Mouse (Mus musculus): ENCODE results near the gene Dnali1.

Gene Dnali1

DNA sequence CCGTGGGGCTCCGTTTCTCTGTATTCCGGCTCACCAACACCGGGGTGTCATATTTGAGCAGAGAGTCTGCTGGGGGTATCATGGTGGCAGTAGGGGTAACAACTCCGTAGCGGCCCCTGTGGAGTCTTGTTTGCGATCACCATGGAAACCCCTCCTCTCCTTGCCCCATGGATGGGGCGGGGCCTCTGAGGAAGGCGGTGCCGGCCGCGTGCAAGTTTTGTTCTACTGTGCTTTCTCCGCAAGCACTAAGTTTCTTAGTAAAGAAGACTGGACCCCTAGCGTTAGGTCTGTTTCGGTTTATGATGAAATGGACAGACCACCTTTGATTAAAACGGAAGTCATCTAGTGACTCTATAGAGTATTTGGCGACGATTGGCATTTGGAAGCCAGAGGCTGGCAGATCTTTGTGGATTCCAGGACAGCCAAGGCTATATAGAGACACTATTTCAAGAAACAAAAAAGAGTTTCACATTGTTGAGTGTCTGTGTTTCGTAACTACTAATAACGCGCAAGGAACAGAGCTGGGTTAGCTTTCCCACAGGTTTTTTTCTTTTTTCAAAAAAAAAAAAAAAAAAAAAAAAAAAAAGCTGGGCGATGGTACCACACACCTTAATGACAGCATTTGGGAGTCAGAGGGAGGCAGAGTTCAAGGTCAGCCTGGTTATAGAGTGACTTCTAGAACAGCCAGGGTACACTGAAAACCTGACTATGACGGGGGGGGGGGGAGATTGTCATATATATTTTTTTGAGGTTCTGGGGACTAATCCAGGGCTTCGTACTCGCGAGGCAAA is at the start of gene Dnali1:
TSS of gene Dnali1 (minus strand) at position 187 of the 791 bp plus-strand sequence.
- peak; percentile 64 for DNase-seq (ENCODE audit: low spot score)

DNA sequence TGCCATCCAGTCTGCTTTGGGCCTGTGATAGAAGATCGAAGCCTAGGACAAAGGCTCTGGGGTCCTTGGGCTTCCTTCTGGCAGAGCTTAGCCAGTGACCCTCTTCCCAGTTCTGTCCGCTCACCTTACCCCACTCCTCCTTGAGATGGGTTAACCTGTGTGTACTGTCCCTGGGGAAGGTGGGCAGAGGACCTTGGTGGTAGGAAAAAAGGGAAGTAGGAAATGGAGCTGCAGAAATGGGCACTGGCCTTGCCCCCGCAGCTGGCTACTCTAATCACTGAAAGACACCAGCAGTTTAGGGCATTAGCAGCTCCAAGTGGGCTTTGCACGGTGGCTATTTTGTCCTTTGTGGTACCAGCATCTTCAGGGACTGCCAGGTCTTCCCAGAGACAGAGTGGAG is 49.6 kb upstream of the Dnali1 start:
- no peak for DNase-seq (ENCODE audit: low spot score)

DNA sequence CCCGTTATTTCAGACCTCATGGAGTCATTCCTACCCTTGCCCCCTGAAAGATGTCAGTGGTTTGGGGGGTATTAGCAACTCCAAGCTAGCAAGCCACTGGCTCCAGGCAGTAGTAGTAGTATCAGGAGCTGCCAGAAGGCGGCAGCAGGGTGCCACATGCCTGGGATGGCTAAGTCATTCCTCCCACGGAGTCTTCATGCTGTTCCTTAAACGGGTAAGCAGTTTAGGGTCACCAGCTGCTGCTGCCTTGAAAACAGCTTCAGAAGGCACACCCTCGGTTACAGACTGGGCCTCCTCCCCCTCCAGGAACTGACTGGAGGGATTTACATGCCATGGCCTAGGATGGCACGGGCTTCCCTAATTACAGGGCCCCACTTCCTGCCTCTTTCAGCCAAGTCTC is 49.1 kb upstream of the Dnali1 start:
- DNase-seq (ENCODE audit: low spot score) = peak; percentile 86

DNA sequence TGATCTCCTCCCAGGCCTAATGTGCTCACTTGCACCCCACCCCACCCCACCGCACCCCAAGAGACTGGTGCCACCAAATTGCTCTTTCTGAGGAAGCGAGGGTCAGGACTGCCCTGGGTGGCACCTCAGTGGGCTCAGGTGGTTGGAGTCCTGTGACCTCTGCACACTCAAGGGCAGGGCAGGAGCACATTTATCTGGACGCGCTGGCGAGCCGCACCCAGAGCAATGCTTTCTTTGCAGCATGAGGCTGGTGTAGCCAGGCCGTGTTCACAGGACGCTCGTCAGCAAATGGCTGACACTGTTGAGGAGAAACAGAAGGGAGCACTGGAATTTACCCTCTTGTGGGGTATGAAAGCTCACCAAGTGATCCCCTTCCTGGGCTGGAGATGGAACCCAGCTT is 39.9 kb upstream of the Dnali1 start:
- no peak for DNase-seq (ENCODE audit: low spot score)

DNA sequence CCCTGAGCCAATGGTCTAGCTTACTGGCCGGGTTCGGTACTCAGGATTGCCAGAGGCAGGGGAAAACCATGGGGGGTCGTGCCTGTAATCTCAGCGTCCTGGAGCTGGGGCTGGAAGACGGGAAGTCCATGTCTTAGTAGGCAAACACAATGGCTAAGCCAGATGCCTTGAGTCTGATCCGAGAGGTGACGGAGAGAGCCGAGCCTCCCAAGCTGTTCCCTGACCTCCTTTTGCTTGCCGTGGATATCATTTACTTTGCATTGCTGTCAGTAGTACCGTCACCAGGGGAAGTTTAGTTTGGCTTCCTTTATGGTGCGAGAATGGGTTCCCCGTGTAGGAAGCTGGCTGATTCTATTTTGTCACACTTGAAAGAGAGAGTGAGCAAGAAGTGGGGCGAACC is 35.8 kb upstream of the Dnali1 start:
- no peak for DNase-seq (ENCODE audit: low spot score)

DNA sequence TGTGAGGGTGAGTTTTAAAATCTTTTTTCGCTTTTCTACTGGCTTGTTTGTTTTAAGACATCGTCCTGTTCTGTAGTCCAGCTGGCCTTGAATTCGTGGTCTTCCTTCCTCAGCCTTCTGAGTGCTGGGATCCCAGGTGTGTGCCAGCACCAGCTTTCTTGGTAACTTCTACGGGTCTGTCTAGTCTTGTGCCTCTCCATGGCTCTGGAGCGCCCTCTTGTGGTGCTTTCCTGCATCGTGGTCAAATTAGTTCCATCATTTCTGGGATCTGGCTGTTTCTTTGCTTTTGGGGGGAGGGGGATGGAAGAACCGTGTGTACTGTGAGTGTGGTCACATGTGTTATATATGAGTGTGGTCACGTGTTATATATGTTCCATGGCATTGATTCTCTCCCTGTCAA is 34.0 kb upstream of the Dnali1 start:
- peak; percentile 77 for DNase-seq (ENCODE audit: low spot score)

DNA sequence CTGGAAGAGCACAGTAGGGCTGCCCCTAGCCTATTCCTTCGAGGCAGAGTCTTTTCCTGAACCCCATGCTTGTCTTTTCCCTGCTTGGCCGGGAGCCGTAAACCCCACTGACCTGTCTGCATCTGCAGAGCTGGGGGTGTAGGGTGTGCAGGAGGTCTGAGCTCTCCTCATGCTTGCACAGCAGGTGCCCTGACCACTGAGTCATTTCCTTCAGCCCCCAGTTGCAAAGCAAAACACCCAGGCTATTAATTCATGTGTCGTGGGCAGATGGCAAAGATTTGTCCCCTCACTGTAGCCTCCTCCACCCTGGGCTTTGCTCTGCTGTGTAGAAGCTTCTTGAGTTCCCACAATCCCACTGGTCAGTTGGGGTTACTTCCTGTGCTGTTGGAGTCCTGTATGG is 31.9 kb upstream of the Dnali1 start:
- no peak for DNase-seq (ENCODE audit: low spot score)

DNA sequence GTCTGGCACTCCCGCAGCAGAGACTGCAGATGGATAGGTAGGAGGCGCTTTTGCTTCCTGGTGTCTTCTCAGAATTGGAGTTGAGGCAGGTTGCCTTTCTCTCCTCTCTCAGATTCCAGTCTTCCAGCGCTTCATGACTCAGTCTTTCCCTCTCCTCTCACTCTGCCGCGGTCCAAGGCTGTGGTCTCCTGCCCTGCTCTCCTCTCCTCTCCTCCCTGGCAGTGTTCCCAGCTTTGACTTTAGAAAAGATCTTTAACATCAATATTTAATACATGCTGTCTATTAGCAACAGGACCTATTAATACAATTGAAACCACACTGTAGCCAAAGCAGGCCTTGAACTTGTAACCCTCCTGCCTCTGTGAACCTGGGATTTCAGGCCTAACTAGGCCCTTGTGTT is 30.6 kb upstream of the Dnali1 start:
- no peak for DNase-seq (ENCODE audit: low spot score)

DNA sequence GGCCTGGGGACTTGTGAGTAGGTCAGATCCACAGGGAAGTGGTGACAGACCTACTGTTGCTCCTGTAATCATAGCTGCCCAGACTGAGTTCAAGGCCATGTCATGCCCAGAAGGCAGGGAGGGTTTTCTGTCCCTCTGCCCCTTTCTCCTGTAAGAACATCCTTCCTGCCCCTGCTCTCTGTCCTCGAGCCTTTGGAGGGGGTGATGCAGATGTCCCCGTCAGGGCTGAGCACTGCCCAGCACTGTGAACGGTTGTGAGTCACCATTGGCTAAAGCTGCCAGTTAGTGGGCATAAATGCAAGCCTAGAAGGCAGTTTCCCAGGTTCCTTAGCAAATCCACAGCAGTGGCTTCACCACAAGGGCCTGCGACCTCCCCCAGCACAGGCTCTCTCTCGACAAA is 27.5 kb upstream of the Dnali1 start:
- no peak for DNase-seq (ENCODE audit: low spot score)

DNA sequence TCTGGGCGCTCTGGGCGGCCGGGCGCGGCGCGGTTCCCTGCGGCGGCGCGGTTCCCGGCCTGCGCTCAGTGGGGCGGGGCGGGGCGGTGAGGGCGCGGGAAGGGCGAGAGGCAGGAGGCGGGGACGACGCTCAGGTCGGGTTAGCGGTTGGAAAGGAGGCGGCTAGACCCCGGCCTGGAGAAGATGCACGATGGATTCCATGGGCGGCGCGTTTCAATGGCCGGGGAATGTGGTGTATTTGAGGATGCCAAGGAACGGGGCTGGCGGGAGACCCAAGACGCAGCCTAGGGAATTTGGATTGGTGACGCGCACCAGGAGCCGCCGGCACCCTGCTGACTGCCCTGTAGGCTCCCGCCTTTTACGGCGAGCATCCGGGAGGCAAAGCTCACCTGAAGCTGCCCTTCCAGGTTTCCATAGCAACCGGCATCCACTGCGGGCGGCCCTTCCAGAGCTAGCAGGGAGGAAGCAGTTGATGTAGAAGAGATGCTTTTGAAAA is 19.9 kb upstream of the Dnali1 start:
- peak; percentile 69 for DNase-seq (ENCODE audit: low spot score)

DNA sequence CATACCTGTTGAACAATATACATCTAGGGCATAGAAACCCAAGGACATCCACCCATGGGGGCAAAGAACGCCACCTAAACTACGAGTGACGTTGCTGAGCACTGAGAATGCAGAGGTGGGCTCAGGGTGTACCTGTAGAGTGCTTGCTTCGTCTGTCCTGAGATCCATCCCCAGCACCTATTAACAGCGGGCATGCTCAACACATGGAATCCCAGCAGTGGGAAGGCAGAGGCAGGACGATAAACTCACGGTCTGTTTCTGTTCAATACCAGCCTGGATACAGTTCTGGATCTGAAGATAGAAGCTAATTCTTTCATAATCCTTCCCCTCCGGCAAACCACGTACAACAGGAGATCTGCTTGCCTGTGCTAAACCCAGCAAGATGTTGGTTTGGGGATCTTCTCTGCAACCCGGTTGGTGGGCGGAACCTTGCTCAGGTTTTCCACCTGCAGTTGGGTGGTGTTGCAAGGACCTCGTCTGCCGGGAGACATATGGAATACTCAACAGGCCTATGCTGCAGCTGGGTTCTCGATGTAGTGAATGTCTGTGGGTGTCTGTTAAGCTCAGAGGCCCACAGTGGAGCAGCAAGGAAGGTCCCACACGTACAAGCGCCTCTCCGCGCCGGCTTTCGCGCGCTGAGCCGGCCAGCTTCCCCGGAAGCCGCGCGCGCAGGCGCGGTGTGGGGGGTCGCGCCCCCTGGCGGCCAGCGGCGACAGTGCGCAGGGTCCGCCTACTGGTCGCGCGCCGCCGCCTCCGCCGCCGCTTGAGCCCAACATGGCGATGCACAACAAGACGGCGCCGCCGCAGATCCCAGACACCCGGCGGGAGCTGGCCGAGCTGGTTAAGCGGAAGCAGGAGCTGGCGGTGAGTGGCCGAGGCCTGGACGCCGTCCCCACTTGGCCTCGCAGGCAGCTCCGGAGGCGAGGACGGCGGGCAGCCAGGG is 19.2 kb upstream of the Dnali1 start, which contains the start of gene Meaf6:
TSS of gene Meaf6 (plus strand) at position 732 of the 943 bp plus-strand sequence.
- DNase-seq (ENCODE audit: low spot score) = peak; percentile 91

DNA sequence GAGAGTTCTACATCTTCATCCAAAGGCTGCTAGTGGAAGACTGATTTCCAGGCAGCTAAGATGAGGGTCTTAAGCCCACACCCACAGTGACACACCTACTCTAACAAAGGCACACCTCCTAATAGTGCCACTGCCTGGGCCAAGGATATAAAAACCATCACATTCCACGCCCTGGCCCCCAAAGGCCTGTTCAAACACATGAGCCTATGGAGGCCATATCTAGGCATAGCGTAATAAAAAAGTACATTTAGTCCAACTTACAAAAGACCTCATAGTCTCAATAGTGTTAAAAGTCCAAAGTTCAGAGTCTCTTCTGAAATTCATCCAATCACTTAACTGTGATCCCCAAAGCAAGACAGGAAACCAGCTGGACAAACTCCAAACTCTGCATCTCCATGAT is 13.2 kb upstream of the Dnali1 start:
- no peak for DNase-seq (ENCODE audit: low spot score)

DNA sequence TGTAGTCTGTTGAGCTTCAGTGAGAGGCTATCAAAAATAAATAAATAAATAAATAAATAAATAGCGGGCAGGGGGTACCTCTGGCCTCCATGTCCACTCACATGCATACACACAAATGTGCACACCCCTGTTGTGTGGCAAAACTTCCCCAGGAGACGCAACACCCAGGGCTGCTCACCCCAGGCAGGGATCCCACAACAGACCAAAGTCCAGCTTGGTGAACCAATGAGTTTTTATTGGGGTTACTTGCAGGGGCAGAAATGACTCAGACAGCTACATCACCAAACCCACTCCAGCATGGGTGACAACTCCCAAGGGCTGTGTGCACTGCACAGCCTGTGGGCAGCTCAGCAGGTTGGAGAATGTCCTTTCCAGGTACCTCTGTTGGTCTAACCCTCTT is 12.2 kb upstream of the Dnali1 start:
- DNase-seq (ENCODE audit: low spot score) = no peak

DNA sequence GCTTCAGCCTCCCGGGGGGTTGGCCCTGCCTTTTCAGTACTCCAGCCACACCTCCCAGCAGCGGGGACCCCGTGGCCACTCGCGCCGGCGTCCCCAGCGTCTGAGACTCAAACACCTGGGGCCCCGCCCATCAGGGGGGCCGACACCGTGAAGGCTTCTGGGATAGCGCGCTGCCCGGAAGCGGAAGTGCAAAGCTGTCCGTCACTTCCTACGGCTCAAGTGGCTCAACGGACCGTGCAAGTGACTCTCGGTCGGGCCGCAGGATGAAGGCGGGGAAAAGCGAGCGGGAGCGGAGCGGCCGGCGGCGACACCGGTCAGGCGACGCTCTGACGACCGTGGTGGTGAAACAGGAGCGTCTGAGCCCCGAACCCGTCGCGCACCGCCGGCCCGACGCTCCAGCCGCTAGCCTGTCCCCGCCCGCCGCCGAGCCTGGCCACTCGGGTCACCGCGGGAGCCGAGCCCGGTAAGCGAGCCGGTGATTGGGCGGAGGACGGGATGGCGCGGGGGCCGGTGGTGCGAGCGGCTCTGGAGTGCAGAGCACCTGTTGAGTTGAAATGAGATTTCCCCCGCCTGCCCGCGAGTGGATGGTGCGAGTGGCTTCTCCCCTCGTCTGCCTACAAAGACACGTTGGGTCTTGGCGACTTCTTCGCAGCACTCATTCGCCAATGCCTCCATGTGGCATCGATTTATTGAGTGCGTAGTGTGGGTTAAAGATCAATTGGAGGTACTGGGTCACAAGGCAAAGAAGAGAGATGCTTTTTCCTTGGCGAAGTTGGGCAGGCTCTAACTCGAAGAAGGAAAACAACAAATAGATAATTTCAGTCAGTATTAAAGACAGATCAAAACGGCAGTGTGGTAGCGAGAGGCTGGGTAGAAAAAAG is 1.2 kb upstream of the Dnali1 start, which contains the start of gene Snip1:
TSS of gene Snip1 (plus strand) at position 183 of the 881 bp plus-strand sequence.
- peak; percentile 95 for DNase-seq (ENCODE audit: low spot score)

DNA sequence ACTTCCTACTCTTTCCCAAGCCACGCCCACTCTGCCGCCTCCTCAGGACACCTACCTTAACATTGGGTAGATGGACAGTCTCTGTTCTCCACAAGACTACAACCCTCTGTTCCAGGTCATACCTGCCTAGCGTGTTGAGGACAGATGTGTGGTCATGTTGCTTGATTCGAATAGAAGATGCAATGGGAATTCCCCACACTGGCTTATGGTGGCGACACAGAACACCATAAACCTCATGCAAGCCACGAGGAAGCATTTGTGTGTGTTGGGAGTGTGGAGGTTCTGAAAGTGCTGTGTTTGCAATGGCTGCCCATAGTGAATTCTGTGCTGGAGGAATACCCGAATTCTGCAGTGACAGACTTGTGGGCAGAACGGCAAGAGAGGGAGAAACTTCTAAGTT is 1.7 kb downstream of the Dnali1 start:
- DNase-seq (ENCODE audit: low spot score) = no peak

DNA sequence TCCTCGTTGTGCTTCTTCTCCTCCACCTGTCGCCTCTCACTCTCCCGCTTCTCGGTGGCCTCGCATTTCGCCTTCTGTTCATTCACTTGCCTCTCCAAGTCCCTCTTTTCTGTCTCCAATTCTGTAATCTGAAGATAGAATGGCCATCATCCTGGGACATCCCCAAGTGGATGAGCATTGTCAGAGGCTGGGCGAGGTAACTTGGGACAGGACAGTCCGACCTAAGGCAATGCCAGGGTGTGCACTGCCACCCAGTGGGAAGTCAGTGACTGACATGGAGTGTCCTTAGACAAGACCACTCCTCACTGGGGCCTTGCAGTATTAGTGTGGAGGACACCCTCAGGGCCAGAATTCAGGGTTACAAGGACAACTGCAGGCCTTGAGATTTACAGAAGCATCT is 6.5 kb downstream of the Dnali1 start:
- peak; percentile 56 for DNase-seq (ENCODE audit: low spot score)

DNA sequence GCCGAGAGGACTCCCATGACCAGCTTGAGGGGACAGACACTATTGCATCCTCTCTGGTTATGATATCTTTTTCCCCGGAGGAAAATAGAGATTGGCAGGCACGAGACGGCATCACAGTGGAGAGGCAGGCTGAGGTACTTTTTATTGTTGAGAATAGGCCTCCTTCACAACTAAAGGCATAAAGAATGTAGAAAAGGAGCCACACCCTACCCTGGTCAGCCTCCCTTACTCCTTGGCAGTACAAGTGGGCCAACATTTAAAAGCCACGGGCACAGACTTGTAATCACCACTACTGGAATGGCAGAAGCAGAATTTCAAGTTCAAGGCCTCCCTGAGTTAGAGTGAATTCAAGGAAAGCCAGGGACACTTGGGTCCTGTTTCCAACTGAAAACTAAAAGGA is 7.5 kb downstream of the Dnali1 start:
- no peak for DNase-seq (ENCODE audit: low spot score)

DNA sequence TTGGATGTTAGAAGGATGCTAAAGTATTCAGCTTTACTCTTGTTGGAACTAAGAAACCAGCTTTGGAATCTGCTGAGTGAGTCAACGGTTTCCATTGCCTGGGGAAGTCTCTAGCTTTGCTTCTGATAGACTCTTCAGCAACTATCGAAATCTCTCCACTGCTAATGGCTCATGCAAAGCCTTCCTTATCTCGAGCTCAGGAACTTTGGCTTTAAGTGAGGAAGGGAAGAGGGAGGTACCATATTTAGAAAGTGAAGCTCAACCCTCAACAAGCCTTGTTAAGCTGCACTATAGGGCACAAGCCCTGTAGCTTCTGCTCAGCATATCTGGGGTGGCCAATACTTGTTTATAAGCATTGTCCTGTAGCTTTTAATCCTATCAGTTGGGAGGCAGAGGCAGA is 8.2 kb downstream of the Dnali1 start:
- no peak for DNase-seq (ENCODE audit: low spot score)

DNA sequence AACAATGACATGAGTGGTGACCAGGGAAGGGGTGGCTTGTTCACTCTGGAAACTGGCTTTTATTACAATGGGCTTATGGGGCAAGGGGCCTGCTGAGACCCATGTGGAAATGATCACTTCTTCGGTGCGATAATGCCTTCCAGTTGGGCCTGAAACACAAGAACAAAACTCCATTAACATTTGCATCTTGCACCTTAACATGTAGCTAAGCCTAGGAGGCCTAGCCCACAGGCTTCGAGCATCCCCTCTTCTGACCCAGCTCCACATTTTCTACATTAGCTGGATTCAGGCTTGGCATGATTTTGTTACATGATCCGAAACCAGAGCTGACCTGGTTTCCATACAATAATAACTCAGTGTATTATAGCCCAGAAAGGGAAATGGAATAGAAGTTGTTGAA is 9.0 kb downstream of the Dnali1 start:
- DNase-seq (ENCODE audit: low spot score) = no peak

DNA sequence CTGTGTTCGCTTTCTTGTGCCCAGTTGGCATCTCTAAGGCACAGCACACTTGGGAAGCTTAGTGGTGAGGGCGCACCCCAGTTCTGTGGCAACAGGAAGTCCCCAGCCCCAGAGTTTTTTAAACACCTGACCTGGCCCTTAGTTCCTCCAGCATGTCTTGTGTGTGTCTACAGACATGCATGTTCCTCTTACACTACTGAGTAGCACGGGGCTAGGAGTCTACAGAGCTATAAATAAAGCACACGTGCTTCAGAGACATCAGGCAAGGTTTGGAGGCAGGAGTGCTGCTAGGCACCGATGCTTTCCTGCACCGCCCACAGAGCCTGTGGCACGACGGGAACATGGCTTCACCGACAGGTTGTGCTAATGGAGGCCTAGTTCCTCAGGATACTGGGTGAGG is 10.1 kb downstream of the Dnali1 start:
- no peak for DNase-seq (ENCODE audit: low spot score)

DNA sequence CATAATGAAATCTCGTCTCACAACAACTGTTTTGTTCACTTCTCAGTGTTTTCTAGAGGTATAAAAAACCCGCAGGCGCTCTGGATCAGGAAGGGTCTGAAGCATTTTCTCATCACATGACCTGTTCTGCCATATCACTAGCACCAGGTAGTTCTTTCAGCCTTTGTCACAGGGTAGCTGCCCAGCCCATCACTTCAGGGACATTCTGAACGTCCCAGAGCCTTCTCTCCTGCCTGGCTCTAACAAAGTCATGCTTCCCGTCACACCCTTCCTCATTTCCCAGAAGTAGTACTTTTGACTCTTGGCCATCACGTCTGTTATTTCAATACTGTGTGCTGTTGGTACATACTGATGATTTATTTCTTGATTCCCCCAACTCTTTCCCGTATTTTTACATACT is 21.0 kb downstream of the Dnali1 start:
- DNase-seq (ENCODE audit: low spot score) = no peak

DNA sequence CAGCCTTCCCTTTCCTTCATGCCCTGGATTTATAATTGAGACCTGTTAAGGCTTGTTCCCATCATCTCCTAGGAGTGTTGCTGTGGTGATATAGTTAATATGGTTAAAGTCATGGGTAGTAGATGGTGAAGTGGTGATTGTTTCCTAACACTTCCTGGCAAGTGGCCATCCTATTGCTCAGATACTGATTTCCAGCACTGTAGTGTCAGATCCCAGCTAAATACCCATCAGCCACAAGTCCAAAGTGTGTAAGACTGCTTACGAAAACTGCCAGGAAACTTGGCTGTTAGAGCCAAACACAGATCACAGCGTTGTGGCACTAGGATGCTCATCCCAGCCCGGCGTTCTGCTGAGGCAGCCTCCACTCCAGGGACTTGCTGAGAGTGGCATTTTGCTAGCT is 31.2 kb downstream of the Dnali1 start:
- peak; percentile 12 for DNase-seq (ENCODE audit: low spot score)
